Mouse (Mus musculus): ENCODE measurements at regions not wholly inside any gene's neighbourhood (a gene's known extent, or its start where the extent isn't known, plus 50 kb on each side); places are given as distances from the start of the nearest gene placed in this dataset.

- Histone ChIP-seq H3K4me1 (no peaks in the 10 kb centered on the region), H3K36me3 (no peaks in the 10 kb centered on the region), H3K27ac (no peak overlapping the region), H3K9me3 (no peaks in the 10 kb centered on the region), H3K4me3 (no peak overlapping the region), H3K27me3 (ENCODE audit: insufficient read depth, poor library complexity, severe bottlenecking) (no peaks in the 10 kb centered on the region)
- WGBS, result 66% methylated on average over 2 of the region's 2 CpGs
- no peak for DNase-seq (ENCODE audit: low spot score)
Observed at GRCm38 (mm10) chr3:81482742-81483141, 446.5 kb downstream of the Pdgfc start.

- Histone ChIP-seq H3K9me3 (no peaks in the 10 kb centered on the region), H3K4me3 (no peak overlapping the region), H3K36me3 (no peaks in the 10 kb centered on the region), H3K27me3 (ENCODE audit: insufficient read depth, poor library complexity, severe bottlenecking) (no peaks in the 10 kb centered on the region), H3K4me1 (no peaks in the 10 kb centered on the region), H3K27ac (no peak overlapping the region)
- 60% methylated on average over 2 of the region's 2 CpGs for WGBS
- DNase-seq (ENCODE audit: low spot score), result no peak
Observed at GRCm38 (mm10) chr3:81483363-81483762, 447.1 kb downstream of the Pdgfc start.

- Histone ChIP-seq H3K27ac (no peak overlapping the region), H3K36me3 (no peaks in the 10 kb centered on the region), H3K4me3 (no peak overlapping the region), H3K4me1 (no peaks in the 10 kb centered on the region), H3K9me3 (no peaks in the 10 kb centered on the region), H3K27me3 (ENCODE audit: insufficient read depth, poor library complexity, severe bottlenecking) (no peaks in the 10 kb centered on the region)
- WGBS, result 82% methylated on average over 1 of the region's 1 CpGs
- DNase-seq (ENCODE audit: low spot score), result no peak
Observed at GRCm38 (mm10) chr3:81505316-81505715, 427.1 kb upstream of the Ctso start.

- Histone ChIP-seq H3K4me1 (no peaks in the 10 kb centered on the region), H3K4me3 (no peak overlapping the region), H3K9me3 (no peaks in the 10 kb centered on the region), H3K27ac (no peak overlapping the region), H3K27me3 (ENCODE audit: insufficient read depth, poor library complexity, severe bottlenecking) (no peaks in the 10 kb centered on the region), H3K36me3 (no peaks in the 10 kb centered on the region)
- 53% methylated on average over 2 of the region's 2 CpGs for WGBS
- DNase-seq (ENCODE audit: low spot score), result no peak
Observed at GRCm38 (mm10) chr3:81508611-81509010, 423.8 kb upstream of the Ctso start.

GRCm38 (mm10) chr3:81521804-81522203, 410.6 kb upstream of the Ctso start:
- Histone ChIP-seq H3K27ac (no peak overlapping the region), H3K4me1 (no peaks in the 10 kb centered on the region), H3K27me3 (ENCODE audit: insufficient read depth, poor library complexity, severe bottlenecking) (no peaks in the 10 kb centered on the region), H3K4me3 (no peak overlapping the region), H3K36me3 (no peaks in the 10 kb centered on the region), H3K9me3 (no peaks in the 10 kb centered on the region)
- 80% methylated on average over 4 of the region's 4 CpGs for WGBS
- DNase-seq (ENCODE audit: low spot score), result no peak

- no peak overlapping the region for H3K27ac ChIP-seq
- no peaks in the 10 kb centered on the region for H3K27me3 ChIP-seq (ENCODE audit: insufficient read depth, poor library complexity, severe bottlenecking)
- H3K4me1 ChIP-seq, result no peaks in the 10 kb centered on the region
- H3K9me3 ChIP-seq, result no peaks in the 10 kb centered on the region
- H3K36me3 ChIP-seq, result no peaks in the 10 kb centered on the region
- H3K4me3 ChIP-seq, result no peak overlapping the region
- WGBS, result 97% methylated on average over 1 of the region's 1 CpGs
- DNase-seq (ENCODE audit: low spot score), result no peak
Observed at GRCm38 (mm10) chr3:81530872-81531271, 401.5 kb upstream of the Ctso start.

GRCm38 (mm10) chr3:81535448-81536205, 396.8 kb upstream of the Ctso start:
- H3K36me3 ChIP-seq, result no peaks in the 10 kb centered on the region
- no peaks in the 10 kb centered on the region for H3K4me1 ChIP-seq
- no peak overlapping the region for H3K27ac ChIP-seq
- H3K4me3 ChIP-seq, result no peak overlapping the region
- no peak for DNase-seq (ENCODE audit: low spot score)
- H3K9me3 ChIP-seq, result no peaks in the 10 kb centered on the region
- H3K27me3 ChIP-seq (ENCODE audit: insufficient read depth, poor library complexity, severe bottlenecking), result no peaks in the 10 kb centered on the region
- WGBS, result 78% methylated on average over 4 of the region's 4 CpGs

GRCm38 (mm10) chr3:81554773-81555172, 377.6 kb upstream of the Ctso start:
- Histone ChIP-seq H3K27me3 (ENCODE audit: insufficient read depth, poor library complexity, severe bottlenecking) (no peaks in the 10 kb centered on the region), H3K9me3 (no peaks in the 10 kb centered on the region), H3K4me1 (no peaks in the 10 kb centered on the region), H3K4me3 (no peak overlapping the region), H3K27ac (no peak overlapping the region), H3K36me3 (no peaks in the 10 kb centered on the region)
- no peak for DNase-seq (ENCODE audit: low spot score)
- 71% methylated on average over 7 of the region's 7 CpGs for WGBS

GRCm38 (mm10) chr3:81562610-81563258, 369.7 kb upstream of the Ctso start:
- no peak overlapping the region for H3K27ac ChIP-seq
- H3K4me1 ChIP-seq, result no peaks in the 10 kb centered on the region
- 76% methylated on average over 2 of the region's 2 CpGs for WGBS
- no peaks in the 10 kb centered on the region for H3K36me3 ChIP-seq
- DNase-seq (ENCODE audit: low spot score), result no peak
- H3K4me3 ChIP-seq, result no peak overlapping the region
- no peaks in the 10 kb centered on the region for H3K9me3 ChIP-seq
- H3K27me3 ChIP-seq (ENCODE audit: insufficient read depth, poor library complexity, severe bottlenecking), result no peaks in the 10 kb centered on the region

- Histone ChIP-seq H3K27me3 (ENCODE audit: insufficient read depth, poor library complexity, severe bottlenecking) (no peaks in the 10 kb centered on the region), H3K9me3 (no peaks in the 10 kb centered on the region), H3K27ac (no peak overlapping the region), H3K4me1 (no peaks in the 10 kb centered on the region), H3K36me3 (no peaks in the 10 kb centered on the region), H3K4me3 (no peak overlapping the region)
- no peak for DNase-seq (ENCODE audit: low spot score)
- 70% methylated on average over 7 of the region's 7 CpGs for WGBS
Observed at GRCm38 (mm10) chr3:81563858-81564756, 368.3 kb upstream of the Ctso start.

- Histone ChIP-seq H3K4me1 (no peaks in the 10 kb centered on the region), H3K36me3 (no peaks in the 10 kb centered on the region), H3K4me3 (no peak overlapping the region), H3K9me3 (no peaks in the 10 kb centered on the region), H3K27me3 (ENCODE audit: insufficient read depth, poor library complexity, severe bottlenecking) (no peaks in the 10 kb centered on the region), H3K27ac (no peak overlapping the region)
- DNase-seq (ENCODE audit: low spot score), result no peak
- WGBS, result 54% methylated on average over 1 of the region's 1 CpGs
Observed at GRCm38 (mm10) chr3:81564757-81565063, 367.7 kb upstream of the Ctso start.

GRCm38 (mm10) chr3:81583387-81584027, 348.9 kb upstream of the Ctso start:
- Histone ChIP-seq H3K4me1 (no peaks in the 10 kb centered on the region), H3K27me3 (ENCODE audit: insufficient read depth, poor library complexity, severe bottlenecking) (no peaks in the 10 kb centered on the region), H3K36me3 (no peaks in the 10 kb centered on the region), H3K4me3 (no peak overlapping the region), H3K27ac (no peak overlapping the region), H3K9me3 (no peaks in the 10 kb centered on the region)
- 81% methylated on average over 7 of the region's 7 CpGs for WGBS
- no peak for DNase-seq (ENCODE audit: low spot score)

GRCm38 (mm10) chr3:81589109-81589508, 343.3 kb upstream of the Ctso start:
- DNase-seq (ENCODE audit: low spot score), result no peak
- no peaks in the 10 kb centered on the region for H3K27me3 ChIP-seq (ENCODE audit: insufficient read depth, poor library complexity, severe bottlenecking)

More at GRCm38 (mm10) chr3:81589109-81589508, 343.3 kb upstream of the Ctso start:
- Histone ChIP-seq H3K9me3 (no peaks in the 10 kb centered on the region), H3K36me3 (no peaks in the 10 kb centered on the region), H3K4me3 (no peak overlapping the region), H3K27ac (no peak overlapping the region), H3K4me1 (no peaks in the 10 kb centered on the region)
- 56% methylated on average over 3 of the region's 3 CpGs for WGBS

Measured in heart, embryonic 10.5 days (tissue).